Mouse (Mus musculus) small intestine, adult 10 weeks (tissue): ENCODE results near the gene Zdhhc19. TPM values are rescaled to one million over a fixed set of nuclear protein-coding genes. Genes with fewer than 3 reads are reported as not detected.

Experiments
- polyA plus RNA-seq: library from polyadenylated mRNA; stranded (reverse); fragments of 350-450 nt; fragmentation: Illumina TruSeq; extraction: RNeasy Lipid Tissue Mini Kit (QIAGEN cat#74804); gene quantifications from one replicate; pipeline ENCODE4 v1.2.3, GENCODE M21; 2014; ENCODE audit warnings: low replicate concordance

The Zdhhc19 gene
- polyA plus RNA-seq = not detected

GRCm38 (mm10) chr16:32495965-32496364, at the start of gene Zdhhc19:
Zdhhc19 (plus strand) TSS chr16:32496265.

GRCm38 (mm10) chr16:32487234-32488111, 8.6 kb upstream of the Zdhhc19 start, which contains the start of gene Slc51a:
Slc51a (minus strand) TSS chr16:32487879.

GRCm38 (mm10) chr16:32608712-32609400, 112.8 kb downstream of the Zdhhc19 start, which contains the start of gene Tfrc:
Tfrc (plus strand) TSS chr16:32608920.

Other genes with a start within 250 kb of the Zdhhc19 start
- 21.9 TPM for gene Fbxo45, start 249.1 kb upstream of the Zdhhc19 start, polyA plus RNA-seq
- gene Wdr53, start 249.0 kb upstream of the Zdhhc19 start, polyA plus RNA-seq = 2.0 TPM
- gene Smco1, start 224.8 kb upstream of the Zdhhc19 start, polyA plus RNA-seq = not detected
- gene Rnf168, start 218.8 kb upstream of the Zdhhc19 start, polyA plus RNA-seq = 31.9 TPM
- 23.9 TPM for gene Ubxn7, start 164.0 kb upstream of the Zdhhc19 start, polyA plus RNA-seq
- not detected for gene Tm4sf19, start 95.8 kb upstream of the Zdhhc19 start, polyA plus RNA-seq
- gene Tctex1d2, start 76.6 kb upstream of the Zdhhc19 start, polyA plus RNA-seq = 23.1 TPM
- 134 TPM for gene Pcyt1a, start 65.3 kb upstream of the Zdhhc19 start, polyA plus RNA-seq
- gene Slc51a, start 8.4 kb upstream of the Zdhhc19 start, polyA plus RNA-seq = 9.4 TPM
- gene Tfrc, start 112.7 kb downstream of the Zdhhc19 start, polyA plus RNA-seq = 330 TPM
- gene Tnk2, start 147.6 kb downstream of the Zdhhc19 start, polyA plus RNA-seq = 0.37 TPM
- gene Muc4, start 239.6 kb downstream of the Zdhhc19 start, polyA plus RNA-seq = 12.5 TPM